Mouse (Mus musculus) bone marrow macrophage, adult 2 months (primary cell): Measurements from ENCODE around the gene Wipf2.

Source experiments
- CTCF ChIP-seq: IDR thresholded peaks from 2 replicates; pipeline ENCODE4 v1.5.1; 2012; ENCODE audit warnings: low read depth, mild to moderate bottlenecking, low read length, moderate library complexity
- POLR2A ChIP-seq: IDR thresholded peaks from 2 replicates; pipeline ENCODE4 v1.6.1; 2012; ENCODE audit warnings: mild to moderate bottlenecking, low read depth, low read length, borderline replicate concordance

DNA sequence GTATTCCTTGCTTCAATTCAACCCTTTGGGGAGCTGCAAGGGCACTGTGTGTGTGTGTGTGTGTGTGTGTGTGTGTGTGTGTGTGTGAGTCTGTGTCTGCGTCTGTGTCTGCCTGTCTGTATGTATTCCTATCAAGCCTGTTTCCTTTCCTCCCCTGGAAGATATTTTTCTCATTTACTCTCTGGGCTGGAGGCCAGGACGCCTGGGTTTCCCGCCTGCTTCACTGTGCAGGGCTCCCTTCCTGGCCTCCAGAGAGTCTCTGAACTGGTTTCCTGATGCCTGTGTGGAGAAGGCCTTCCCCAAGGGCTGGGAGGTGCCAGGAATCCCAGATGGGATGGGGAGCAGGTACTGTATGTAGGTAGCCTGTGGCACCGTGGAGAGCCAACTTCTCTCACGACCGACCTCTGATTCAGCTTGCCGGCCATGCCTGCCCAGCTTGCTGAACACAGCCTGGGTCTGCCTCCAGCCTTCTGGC lies 66.7 kb downstream of the Wipf2 start:
- TF ChIP-seq CTCF (no peak), POLR2A (no peak)
